Mouse (Mus musculus) MEL (cell line): Measurements from ENCODE around the gene Erc1.
"Not testable (repeated sequence)": the region's sequence is repeated elsewhere in the genome, so short reads cannot be mapped to it uniquely, and the experiment has no call there.

Experiments
- CTCF ChIP-seq, 3 experiments: IDR thresholded peaks in 2 of 3; conservative IDR thresholded peaks in 1 of 3; 2 replicates each; pipeline ENCODE4 v1.5.1; 2011 to 2012; ENCODE audit warnings: low read length in 3 of 3, low read depth in 2 of 3, mild to moderate bottlenecking in 2 of 3, improper control_type of control experiment in 1 of 3, inconsistent platforms in 1 of 3, mixed read lengths in 1 of 3, moderate library complexity in 1 of 3; ENCODE audit not compliant: control insufficient read depth in 1 of 3, insufficient read depth in 1 of 3, poor library complexity in 1 of 3, severe bottlenecking in 1 of 3
- MAFK ChIP-seq: IDR thresholded peaks from 2 replicates; pipeline ENCODE4 v1.6.1; 2011; ENCODE audit warnings: low read depth, mild to moderate bottlenecking, low read length, improper control_type of control experiment, borderline replicate concordance

DNA sequence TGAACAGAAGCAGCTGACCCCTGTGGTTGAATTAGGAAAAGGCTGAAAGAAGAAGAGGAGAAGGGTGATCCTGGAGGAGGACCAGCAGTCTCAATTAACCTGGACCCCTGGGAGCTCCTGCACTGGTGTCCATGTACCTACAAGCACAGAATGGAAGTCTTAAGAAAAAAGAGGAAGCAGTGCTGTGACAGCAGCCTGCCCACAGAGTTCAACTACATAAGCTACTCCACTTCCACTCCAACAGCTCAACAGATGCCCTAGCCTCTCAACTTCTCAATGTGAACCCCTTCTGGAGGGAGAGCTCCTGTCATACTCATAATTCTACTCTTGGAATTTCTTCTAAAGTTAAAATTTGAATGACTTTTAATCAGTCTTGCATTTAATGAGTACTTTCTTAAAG, 34.9 kb downstream of the Erc1 start:
- not testable (repeated sequence) for TF ChIP-seq MAFK; CTCF (IDR thresholded peaks at IDR 0.05 in 2 of 3, conservative IDR thresholded peaks at IDR 0.05 in 1 of 3; ENCODE audit: control insufficient read depth in 1 of 3, insufficient read depth in 1 of 3, low read depth in 2 of 3, low read length in 3 of 3, poor library complexity in 1 of 3, severe bottlenecking in 1 of 3)
